Mouse (Mus musculus): ENCODE results near the gene Olfr748.
"Not testable (repeated sequence)": the region's sequence is repeated elsewhere in the genome, so short reads cannot be mapped to it uniquely, and the experiment has no call there.

Gene Olfr748

GRCm38 (mm10) chr14:50707073-50707472 lies at the start of gene Olfr748:
Gene Olfr748, plus strand, starts transcription at chr14:50707373.
- DNase-seq (ENCODE audit: low read depth, low spot score) = no peak

GRCm38 (mm10) chr14:50693106-50693505 lies 14.1 kb upstream of the Olfr748 start, which contains the start of gene Olfr747:
Gene Olfr747, minus strand, starts transcription at chr14:50693206.
- no peak for DNase-seq (ENCODE audit: low read depth, low spot score)

- DNase-seq (ENCODE audit: low read depth, low spot score) = peak; percentile 6
These were observed 12.7 kb downstream of the Olfr748 start for GRCm38 (mm10) chr14:50719875-50720274.

- not testable (repeated sequence) for DNase-seq (ENCODE audit: low read depth, low spot score)
These were observed 15.2 kb downstream of the Olfr748 start for GRCm38 (mm10) chr14:50722371-50722770.

GRCm38 (mm10) chr14:50740334-50740733 lies 33.2 kb downstream of the Olfr748 start:
- DNase-seq (ENCODE audit: low read depth, low spot score) = no peak

GRCm38 (mm10) chr14:50741584-50741983 lies 34.4 kb downstream of the Olfr748 start:
- DNase-seq (ENCODE audit: low read depth, low spot score) = no peak

GRCm38 (mm10) chr14:50744994-50745393 lies 37.8 kb downstream of the Olfr748 start, which contains the start of gene Olfr749:
Gene Olfr749, minus strand, starts transcription at chr14:50745094.
- DNase-seq (ENCODE audit: low read depth, low spot score) = no peak

GRCm38 (mm10) chr14:50758416-50759085 lies 51.4 kb downstream of the Olfr748 start:
- DNase-seq (ENCODE audit: low read depth, low spot score) = no peak

Data from mesoderm, embryonic 11.5 days (tissue).